Mouse (Mus musculus) forebrain, embryonic 12.5 days (tissue): ENCODE data around the gene Ralgps1. TPM values are rescaled to one million over a fixed set of nuclear protein-coding genes. Genes with fewer than 3 reads are reported as not detected.

Experiments used
- ATAC-seq: fragments of 200-750 bp; cut with Nextera tagmentation; 2 replicates; pipeline ENCODE4 v1.8.0; 2017; ENCODE audit warnings: moderate TSS enrichment; ENCODE audit not compliant: low FRiP score
- H3K27ac ChIP-seq: fragments of 300-500 bp; sonication (generic); 2 replicates; pipeline ENCODE4 v1.5.1; 2016; ENCODE audit warnings: mild to moderate bottlenecking
- H3K27me3 ChIP-seq: fragments of 300-500 bp; sonication (generic); 2 replicates; pipeline ENCODE4 v1.6.1; 2016; ENCODE audit warnings: mild to moderate bottlenecking
- H3K36me3 ChIP-seq: fragments of 300-500 bp; sonication (generic); replicated peaks from 2 replicates; pipeline ENCODE4 v1.6.1; 2016; ENCODE audit warnings: mild to moderate bottlenecking
- H3K4me1 ChIP-seq: fragments of 300-500 bp; sonication (generic); 2 replicates; pipeline ENCODE4 v1.6.1; 2016
- H3K4me2 ChIP-seq: fragments of 300-500 bp; sonication (generic); 2 replicates; pipeline ENCODE4 v1.6.1; 2016; ENCODE audit warnings: mild to moderate bottlenecking, moderate library complexity
- H3K4me3 ChIP-seq: fragments of 300-500 bp; sonication (generic); replicated peaks from 2 replicates; pipeline ENCODE4 v1.5.1; 2016; ENCODE audit warnings: mild to moderate bottlenecking
- H3K9ac ChIP-seq: fragments of 300-500 bp; sonication (generic); 2 replicates; pipeline ENCODE4 v1.6.1; 2016; ENCODE audit warnings: mild to moderate bottlenecking
- H3K9me3 ChIP-seq: fragments of 300-500 bp; sonication (generic); 2 replicates; pipeline ENCODE4 v1.6.1; 2016
- WGBS: fragments of 180-500 bp; shearing (Covaris S2); methylation state at CpG from one replicate; pipeline ENCODE4 v1.1.7; 2016; 5-methylcytosine and 5-hydroxymethylcytosine counted together
- polyA plus RNA-seq: library from polyadenylated mRNA; unstranded; fragments of >200 nt; fragmentation: Nextera tagmentation; extraction: Ambion mirVana; gene quantifications from 2 replicates; pipeline ENCODE4 v1.2.1, GENCODE M21; 2016

The Ralgps1 gene
- polyA plus RNA-seq, 1 experiment from 2014 or later, result 23.8 TPM

GRCm38 (mm10) chr2:33359184-33359583 is 12.1 kb downstream of the Ralgps1 start:
- Histone ChIP-seq H3K9ac (no peak overlapping the region), H3K9me3 (no peaks in the 10 kb centered on the region), H3K4me2 (no peak overlapping the region), H3K27me3 (no peaks in the 10 kb centered on the region), H3K36me3 (0 out of 2 replicates have a peak, but pooled peaks cover 2% of the 10 kb centered on the region), H3K4me3 (no peak overlapping the region), H3K4me1 (peaks cover 10% of the 10 kb centered on the region), H3K27ac (no peak overlapping the region)
- WGBS, result 92% methylated on average over 8 of the region's 8 CpGs
- ATAC-seq, result no peak

- no peak overlapping the region for H3K9ac ChIP-seq
- H3K9me3 ChIP-seq, result no peaks in the 10 kb centered on the region
- peaks cover 15% of the 10 kb centered on the region for H3K4me1 ChIP-seq
- H3K27me3 ChIP-seq, result no peaks in the 10 kb centered on the region
- WGBS, result 89% methylated on average over 7 of the region's 7 CpGs
- 0 out of 2 replicates have a peak, but pooled peaks cover 2% of the 10 kb centered on the region for H3K36me3 ChIP-seq
- H3K4me3 ChIP-seq, result no peak overlapping the region
- H3K27ac ChIP-seq, result no peak overlapping the region
- ATAC-seq, result no peak
- H3K4me2 ChIP-seq, result no peak overlapping the region
These were observed 13.9 kb downstream of the Ralgps1 start for GRCm38 (mm10) chr2:33357250-33357838.

- H3K4me3 ChIP-seq, result no peak overlapping the region
- H3K9ac ChIP-seq, result no peak overlapping the region
- no peaks in the 10 kb centered on the region for H3K9me3 ChIP-seq
- 0 out of 2 replicates have a peak overlapping the region, but pooled peaks have one; percentile 25 for H3K27ac ChIP-seq
- H3K36me3 ChIP-seq, result 0 out of 2 replicates have a peak, but pooled peaks cover 2% of the 10 kb centered on the region
- H3K27me3 ChIP-seq, result no peaks in the 10 kb centered on the region
- H3K4me1 ChIP-seq, result peaks cover 11% of the 10 kb centered on the region; the same call in 1 of the 2 replicates
- WGBS, result 85% methylated on average over 6 of the region's 6 CpGs
- H3K4me2 ChIP-seq, result no peak overlapping the region
- no peak for ATAC-seq
These were observed 15.7 kb downstream of the Ralgps1 start for GRCm38 (mm10) chr2:33355558-33355957.

GRCm38 (mm10) chr2:33353432-33353831 is 17.9 kb downstream of the Ralgps1 start:
- no peak for ATAC-seq
- Histone ChIP-seq H3K9me3 (no peaks in the 10 kb centered on the region), H3K9ac (no peak overlapping the region), H3K4me2 (no peak overlapping the region), H3K4me1 (peaks cover 11% of the 10 kb centered on the region; the same call in 1 of the 2 replicates), H3K36me3 (0 out of 2 replicates have a peak, but pooled peaks cover 2% of the 10 kb centered on the region), H3K27me3 (no peaks in the 10 kb centered on the region), H3K4me3 (no peak overlapping the region), H3K27ac (no peak overlapping the region)
- WGBS, result 65% methylated on average over 5 of the region's 5 CpGs

- 90% methylated on average over 3 of the region's 3 CpGs for WGBS
- no peak overlapping the region for H3K27ac ChIP-seq
- H3K27me3 ChIP-seq, result no peaks in the 10 kb centered on the region
These were observed 19.8 kb downstream of the Ralgps1 start for GRCm38 (mm10) chr2:33351449-33351848.

GRCm38 (mm10) chr2:33350921-33351320 is 20.4 kb downstream of the Ralgps1 start:
- WGBS, result 77% methylated on average over 6 of the region's 6 CpGs
- no peak overlapping the region for H3K4me2 ChIP-seq
- peaks cover 24% of the 10 kb centered on the region for H3K4me1 ChIP-seq
- no peak overlapping the region for H3K4me3 ChIP-seq
- no peak overlapping the region for H3K9ac ChIP-seq
- no peaks in the 10 kb centered on the region for H3K27me3 ChIP-seq
- no peak for ATAC-seq
- H3K36me3 ChIP-seq, result no peaks in the 10 kb centered on the region
- H3K9me3 ChIP-seq, result no peaks in the 10 kb centered on the region
- no peak overlapping the region for H3K27ac ChIP-seq

More at GRCm38 (mm10) chr2:33351449-33351848, 19.8 kb downstream of the Ralgps1 start:
- Histone ChIP-seq H3K4me2 (no peak overlapping the region), H3K4me3 (no peak overlapping the region), H3K4me1 (peaks cover 19% of the 10 kb centered on the region), H3K36me3 (no peaks in the 10 kb centered on the region), H3K9me3 (no peaks in the 10 kb centered on the region), H3K9ac (no peak overlapping the region)
- ATAC-seq, result no peak

GRCm38 (mm10) chr2:33349581-33349980 is 21.7 kb downstream of the Ralgps1 start:
- no peaks in the 10 kb centered on the region for H3K27me3 ChIP-seq
- no peak overlapping the region for H3K27ac ChIP-seq
- H3K36me3 ChIP-seq, result no peaks in the 10 kb centered on the region
- H3K4me1 ChIP-seq, result peaks cover 30% of the 10 kb centered on the region
- WGBS, result 47% methylated on average over 2 of the region's 2 CpGs
- H3K9ac ChIP-seq, result no peak overlapping the region
- H3K9me3 ChIP-seq, result no peaks in the 10 kb centered on the region
- ATAC-seq, result no peak
- H3K4me3 ChIP-seq, result no peak overlapping the region
- H3K4me2 ChIP-seq, result no peak overlapping the region

GRCm38 (mm10) chr2:33349081-33349480 is 22.2 kb downstream of the Ralgps1 start:
- no peaks in the 10 kb centered on the region for H3K9me3 ChIP-seq
- H3K27ac ChIP-seq, result no peak overlapping the region
- no peaks in the 10 kb centered on the region for H3K27me3 ChIP-seq

GRCm38 (mm10) chr2:33348260-33348659 is 23.0 kb downstream of the Ralgps1 start:
- Histone ChIP-seq H3K4me2 (no peak overlapping the region), H3K4me1 (peaks cover 29% of the 10 kb centered on the region), H3K9ac (no peak overlapping the region), H3K9me3 (no peaks in the 10 kb centered on the region), H3K27ac (no peak overlapping the region), H3K4me3 (no peak overlapping the region), H3K27me3 (no peaks in the 10 kb centered on the region), H3K36me3 (no peaks in the 10 kb centered on the region)
- 88% methylated on average over 3 of the region's 3 CpGs for WGBS
- no peak for ATAC-seq

More at GRCm38 (mm10) chr2:33349081-33349480, 22.2 kb downstream of the Ralgps1 start:
- WGBS, result 31% methylated on average over 2 of the region's 2 CpGs
- no peak overlapping the region for H3K9ac ChIP-seq
- peaks cover 30% of the 10 kb centered on the region for H3K4me1 ChIP-seq
- no peak overlapping the region for H3K4me2 ChIP-seq
- peak; percentile 60 for ATAC-seq
- no peaks in the 10 kb centered on the region for H3K36me3 ChIP-seq
- no peak overlapping the region for H3K4me3 ChIP-seq

GRCm38 (mm10) chr2:33347607-33348006 is 23.7 kb downstream of the Ralgps1 start:
- H3K4me3 ChIP-seq, result no peak overlapping the region
- H3K27me3 ChIP-seq, result no peaks in the 10 kb centered on the region
- no peaks in the 10 kb centered on the region for H3K9me3 ChIP-seq
- H3K9ac ChIP-seq, result no peak overlapping the region
- H3K4me2 ChIP-seq, result no peak overlapping the region
- peaks cover 33% of the 10 kb centered on the region for H3K4me1 ChIP-seq
- 35% methylated on average over 3 of the region's 3 CpGs for WGBS
- H3K36me3 ChIP-seq, result no peaks in the 10 kb centered on the region
- no peak overlapping the region for H3K27ac ChIP-seq
- ATAC-seq, result no peak

- no peak for ATAC-seq
These were observed 24.5 kb downstream of the Ralgps1 start for GRCm38 (mm10) chr2:33346749-33347148.

GRCm38 (mm10) chr2:33345956-33346355 is 25.3 kb downstream of the Ralgps1 start:
- Histone ChIP-seq H3K9ac (no peak overlapping the region), H3K27ac (peak overlapping the region; percentile 74), H3K4me2 (no peak overlapping the region), H3K36me3 (no peaks in the 10 kb centered on the region), H3K4me3 (no peak overlapping the region), H3K4me1 (peaks cover 33% of the 10 kb centered on the region), H3K27me3 (no peaks in the 10 kb centered on the region), H3K9me3 (no peaks in the 10 kb centered on the region)
- no peak for ATAC-seq
- 82% methylated on average over 4 of the region's 4 CpGs for WGBS

More at GRCm38 (mm10) chr2:33346749-33347148, 24.5 kb downstream of the Ralgps1 start:
- Histone ChIP-seq H3K27ac (no peak overlapping the region; the same call in 1 of the 2 replicates), H3K4me3 (no peak overlapping the region), H3K4me1 (peaks cover 33% of the 10 kb centered on the region), H3K4me2 (no peak overlapping the region), H3K27me3 (no peaks in the 10 kb centered on the region), H3K9me3 (no peaks in the 10 kb centered on the region), H3K36me3 (no peaks in the 10 kb centered on the region), H3K9ac (no peak overlapping the region)
- 79% methylated on average over 5 of the region's 5 CpGs for WGBS

GRCm38 (mm10) chr2:33345475-33345874 is 25.8 kb downstream of the Ralgps1 start:
- H3K9ac ChIP-seq, result no peak overlapping the region
- no peak overlapping the region for H3K4me2 ChIP-seq
- peak; percentile 22; the same call in 1 of the 2 replicates for ATAC-seq
- no peaks in the 10 kb centered on the region for H3K36me3 ChIP-seq
- H3K27ac ChIP-seq, result peak overlapping the region; percentile 74
- no peaks in the 10 kb centered on the region for H3K27me3 ChIP-seq
- WGBS, result 41% methylated on average over 6 of the region's 6 CpGs
- no peaks in the 10 kb centered on the region for H3K9me3 ChIP-seq
- no peak overlapping the region for H3K4me3 ChIP-seq
- H3K4me1 ChIP-seq, result peaks cover 33% of the 10 kb centered on the region
